Mouse (Mus musculus): Measurements from ENCODE around the gene Evx2. TPM values are rescaled to one million over a fixed set of nuclear protein-coding genes. Genes with fewer than 3 reads are reported as not detected.

Evx2 gene
- not detected in 2 replicates for polyA plus RNA-seq (2015; fragmentation: Nextera tagmentation; extraction: Ambion mirVana)

GRCm38 (mm10) chr2:74659507-74660005 is at the start of gene Evx2:
Evx2 (minus strand) TSS chr2:74659557.
- Histone ChIP-seq H3K4me2 (replicated peaks; ENCODE audit: low read depth) (no peak within 1 kb of the TSS), H3K27me3 (ENCODE audit: control insufficient read depth, insufficient read depth, low read length) (peaks cover 48% of the 10 kb centered on the region), H3K9ac (ENCODE audit: low read length) (no peak within 1 kb of the TSS), H3K4me3 (ENCODE audit: low read depth, low read length) (no peak within 1 kb of the TSS), H3K4me1 (replicated peaks; ENCODE audit: control insufficient read depth, insufficient read depth) (no peaks in the 10 kb centered on the region), H3K9me3 (ENCODE audit: control insufficient read depth, low read length) (no peaks in the 10 kb centered on the region), H3K36me3 (ENCODE audit: control insufficient read depth, insufficient read depth, low read length) (no peaks in the 10 kb centered on the region), H3K27ac (replicated peaks) (no peak within 1 kb of the TSS)
- WGBS: 5% methylated on average over 28 of the region's 28 CpGs
- DNase-seq (ENCODE audit: low spot score): no peak
- no peak for ATAC-seq (ENCODE audit: low FRiP score, low TSS enrichment)
- TF ChIP-seq CTCF (IDR thresholded peaks at IDR 0.05; ENCODE audit: low read depth): no peak
- TF ChIP-seq EP300 (optimal IDR thresholded peaks at IDR 0.05): no peak

DNA sequence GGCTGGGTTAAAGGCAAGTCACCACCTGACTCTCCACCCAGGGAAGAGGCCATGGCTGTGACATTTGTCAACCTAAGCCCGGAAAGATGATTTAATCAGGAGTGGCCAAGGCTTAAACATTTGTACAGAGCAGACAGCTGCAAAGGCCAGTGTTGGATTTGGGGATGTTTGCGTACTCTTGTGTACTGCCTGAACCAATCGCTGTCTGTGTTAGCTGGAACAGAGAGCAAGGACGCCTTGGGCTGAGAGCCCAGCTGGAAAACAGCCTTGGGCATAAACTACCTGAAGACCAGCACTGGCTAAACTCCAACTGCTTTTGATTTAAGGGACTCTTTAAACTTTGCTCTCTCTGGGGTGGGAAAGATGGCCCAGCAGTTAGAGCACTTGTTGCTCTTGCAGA is 49.3 kb upstream of the Evx2 start:
- no peak overlapping the region for H3K4me3 ChIP-seq (ENCODE audit: low read depth, low read length)

DNA sequence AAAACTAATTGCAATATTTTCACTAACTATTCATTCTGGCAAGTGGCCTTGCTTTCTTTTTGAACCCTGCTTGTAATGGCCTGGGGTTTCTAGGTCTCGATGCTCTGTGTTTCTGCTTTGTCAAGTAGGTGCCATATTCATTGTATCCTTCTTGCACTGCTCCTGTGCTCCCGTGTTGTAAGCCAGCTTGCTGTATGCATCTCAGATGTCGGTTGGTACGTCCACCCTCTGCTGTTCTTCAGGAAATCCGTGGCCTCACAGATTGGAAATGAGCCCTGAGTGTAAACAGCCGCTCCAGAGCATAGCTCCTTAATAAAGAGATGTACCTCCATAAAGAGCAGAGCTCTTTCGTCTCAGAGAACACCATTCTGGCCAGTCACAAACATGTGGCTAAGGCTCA is 48.2 kb upstream of the Evx2 start:
- Histone ChIP-seq H3K27me3 (ENCODE audit: control insufficient read depth, insufficient read depth, low read length) (peaks cover 39% of the 10 kb centered on the region; the same call in 1 of the 2 replicates), H3K4me2 (replicated peaks; ENCODE audit: low read depth) (no peak overlapping the region)
- 26% methylated on average over 7 of the region's 7 CpGs for WGBS

More for the DNA sequence above, 49.3 kb upstream of the Evx2 start:
- ATAC-seq (ENCODE audit: low FRiP score, low TSS enrichment): no peak
- no peak overlapping the region for H3K4me2 ChIP-seq (replicated peaks; ENCODE audit: low read depth)
- no peaks in the 10 kb centered on the region for H3K4me1 ChIP-seq (replicated peaks; ENCODE audit: control insufficient read depth, insufficient read depth)
- no peak overlapping the region for H3K9ac ChIP-seq (ENCODE audit: low read length)
- WGBS: 17% methylated on average over 4 of the region's 4 CpGs
- H3K27me3 ChIP-seq (ENCODE audit: control insufficient read depth, insufficient read depth, low read length): peaks cover 42% of the 10 kb centered on the region; the same call in 1 of the 2 replicates
- no peaks in the 10 kb centered on the region for H3K36me3 ChIP-seq (ENCODE audit: control insufficient read depth, insufficient read depth, low read length)
- H3K27ac ChIP-seq (replicated peaks): no peak overlapping the region
- TF ChIP-seq CTCF (IDR thresholded peaks at IDR 0.05; ENCODE audit: low read depth): no peak
- TF ChIP-seq EP300 (optimal IDR thresholded peaks at IDR 0.05): no peak
- H3K9me3 ChIP-seq (ENCODE audit: control insufficient read depth, low read length): no peaks in the 10 kb centered on the region
- DNase-seq (ENCODE audit: low spot score): no peak

DNA sequence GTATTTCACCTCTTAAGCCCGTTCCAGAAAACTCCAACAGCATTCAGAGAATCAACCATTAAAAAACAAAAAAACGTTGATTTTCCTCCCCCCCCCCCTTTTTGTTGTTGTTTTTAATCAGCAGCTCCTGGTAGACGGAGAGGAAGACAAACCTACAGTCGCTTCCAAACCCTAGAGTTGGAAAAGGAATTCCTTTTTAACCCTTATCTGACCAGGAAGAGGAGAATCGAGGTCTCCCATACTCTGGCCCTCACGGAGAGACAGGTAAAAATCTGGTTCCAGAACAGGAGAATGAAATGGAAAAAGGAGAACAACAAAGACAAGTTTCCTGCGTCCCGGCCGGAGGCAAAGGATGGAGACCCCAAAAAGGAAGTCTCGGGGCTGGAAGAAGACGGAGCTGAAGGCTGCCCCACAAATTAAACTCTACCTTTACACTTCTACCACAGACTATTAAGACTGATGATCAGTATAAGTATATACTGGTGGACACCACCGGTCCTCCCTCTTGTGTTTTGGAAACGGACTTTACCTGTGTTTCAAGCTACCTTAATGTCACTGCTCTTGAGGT is 47.1 kb upstream of the Evx2 start:
- Histone ChIP-seq H3K4me2 (replicated peaks; ENCODE audit: low read depth) (no peak overlapping the region), H3K9ac (ENCODE audit: low read length) (no peak overlapping the region)

More for the DNA sequence above, 48.2 kb upstream of the Evx2 start:
- H3K27ac ChIP-seq (replicated peaks): no peak overlapping the region
- no peaks in the 10 kb centered on the region for H3K9me3 ChIP-seq (ENCODE audit: control insufficient read depth, low read length)
- TF ChIP-seq CTCF (IDR thresholded peaks at IDR 0.05; ENCODE audit: low read depth): no peak
- no peak for TF ChIP-seq EP300 (optimal IDR thresholded peaks at IDR 0.05)
- ATAC-seq (ENCODE audit: low FRiP score, low TSS enrichment): no peak
- no peak for DNase-seq (ENCODE audit: low spot score)
- H3K4me1 ChIP-seq (replicated peaks; ENCODE audit: control insufficient read depth, insufficient read depth): no peaks in the 10 kb centered on the region
- H3K36me3 ChIP-seq (ENCODE audit: control insufficient read depth, insufficient read depth, low read length): no peaks in the 10 kb centered on the region
- H3K4me3 ChIP-seq (ENCODE audit: low read depth, low read length): no peak overlapping the region
- no peak overlapping the region for H3K9ac ChIP-seq (ENCODE audit: low read length)

GRCm38 (mm10) chr2:74705467-74706089 is 46.2 kb upstream of the Evx2 start:
- WGBS: under 1% methylated on average over 58 of the region's 85 CpGs
- ATAC-seq (ENCODE audit: low FRiP score, low TSS enrichment) (no peak; the same call in 1 of the 2 replicates), DNase-seq (ENCODE audit: low spot score) (no peak)

More for the DNA sequence above, 47.1 kb upstream of the Evx2 start:
- peaks cover 35% of the 10 kb centered on the region; the same call in 1 of the 2 replicates for H3K27me3 ChIP-seq (ENCODE audit: control insufficient read depth, insufficient read depth, low read length)
- TF ChIP-seq CTCF (IDR thresholded peaks at IDR 0.05; ENCODE audit: low read depth): no peak
- no peak for TF ChIP-seq EP300 (optimal IDR thresholded peaks at IDR 0.05)
- WGBS: 7% methylated on average over 13 of the region's 13 CpGs
- ATAC-seq (ENCODE audit: low FRiP score, low TSS enrichment) (no peak), DNase-seq (ENCODE audit: low spot score) (no peak)
- H3K36me3 ChIP-seq (ENCODE audit: control insufficient read depth, insufficient read depth, low read length): no peaks in the 10 kb centered on the region
- H3K9me3 ChIP-seq (ENCODE audit: control insufficient read depth, low read length): no peaks in the 10 kb centered on the region
- no peak overlapping the region for H3K27ac ChIP-seq (replicated peaks)
- H3K4me1 ChIP-seq (replicated peaks; ENCODE audit: control insufficient read depth, insufficient read depth): no peaks in the 10 kb centered on the region
- 0 out of 2 replicates have a peak overlapping the region, but pooled peaks have one; percentile 8 for H3K4me3 ChIP-seq (ENCODE audit: low read depth, low read length)

More at GRCm38 (mm10) chr2:74705467-74706089, 46.2 kb upstream of the Evx2 start:
- Histone ChIP-seq H3K27ac (replicated peaks) (peak overlapping the region; percentile 70), H3K27me3 (ENCODE audit: control insufficient read depth, insufficient read depth, low read length) (peaks cover 42% of the 10 kb centered on the region), H3K9me3 (ENCODE audit: control insufficient read depth, low read length) (no peaks in the 10 kb centered on the region), H3K4me1 (replicated peaks; ENCODE audit: control insufficient read depth, insufficient read depth) (no peaks in the 10 kb centered on the region), H3K36me3 (ENCODE audit: control insufficient read depth, insufficient read depth, low read length) (no peaks in the 10 kb centered on the region), H3K4me2 (replicated peaks; ENCODE audit: low read depth) (peak overlapping the region; percentile 63), H3K9ac (ENCODE audit: low read length) (peak overlapping the region; percentile 53), H3K4me3 (ENCODE audit: low read depth, low read length) (peak overlapping the region; percentile 44)
- no peak for TF ChIP-seq EP300 (optimal IDR thresholded peaks at IDR 0.05)
- TF ChIP-seq CTCF (IDR thresholded peaks at IDR 0.05; ENCODE audit: low read depth): no peak
